16 mouse cellular contexts compared by ENCODE assay signal in genomic region chr16:91057741-91058140, GRCm38 (mm10). TPM values are rescaled to one million over a fixed set of nuclear protein-coding genes. Genes with fewer than 3 reads are reported as not detected.
"Had no signal": no experiment of that assay in that cellular context is flagged by ENCODE, and none has a peak within 500 bp of the region (broad histone marks: within the 10 kb centered on the region; RNA-seq: fewer than 3 reads in every experiment).

No protein-coding gene starts in this region.

- H3K4me3 ChIP-seq: kidney, embryonic 15.5 days; left cerebral cortex, adult 2 months; liver, embryonic 13.5 days; midbrain, embryonic 12.5 days; stomach, embryonic 15.5 days had no signal

- H3K27ac ChIP-seq: kidney, embryonic 15.5 days; left cerebral cortex, adult 2 months; liver, embryonic 13.5 days; macrophage; midbrain, embryonic 12.5 days; stomach, embryonic 15.5 days had no signal

- ATAC-seq: midbrain, embryonic 16.5 days had no signal

- H3K4me1 ChIP-seq: midbrain, embryonic 12.5 days; stomach, embryonic 15.5 days had no signal

- H3K27me3 ChIP-seq: stomach, embryonic 15.5 days had no signal

- H3K36me3 ChIP-seq: kidney, embryonic 15.5 days; liver, embryonic 13.5 days; midbrain, embryonic 12.5 days; stomach, embryonic 15.5 days had no signal

- H3K4me2 ChIP-seq: kidney, embryonic 15.5 days; liver, embryonic 13.5 days; midbrain, embryonic 12.5 days; stomach, embryonic 15.5 days had no signal

- H3K9me3 ChIP-seq: kidney, embryonic 15.5 days; liver, embryonic 13.5 days; midbrain, embryonic 12.5 days; stomach, embryonic 15.5 days had no signal

- DNase-seq: kidney, adult 8-10 months; kidney, postnatal 10 days; kidney, postnatal 36 days; layer of hippocampus, postnatal 36 days; liver, embryonic 13.5 days; lung, adult 2 months; thymus, postnatal 36 days had no signal

- H3K9ac ChIP-seq: kidney, embryonic 15.5 days; liver, embryonic 13.5 days; midbrain, embryonic 12.5 days; stomach, embryonic 15.5 days had no signal

RNA-seq across cellular contexts. Expression of gene 4932438H23Rik, which starts 37.2 kb away (rescaled TPM):
- polyA plus RNA-seq: limb, embryonic 11.5 days; liver, adult 2 months; liver, embryonic 13.5 days; liver, embryonic 16.5 days had no signal
